Mouse (Mus musculus): ENCODE data around the gene Iqck.

Iqck gene

GRCm38 (mm10) chr7:118944884-118945283 lies 89.3 kb downstream of the Iqck start:
- no peak for DNase-seq (ENCODE audit: extremely low read depth, insufficient read length, low spot score)

DNA sequence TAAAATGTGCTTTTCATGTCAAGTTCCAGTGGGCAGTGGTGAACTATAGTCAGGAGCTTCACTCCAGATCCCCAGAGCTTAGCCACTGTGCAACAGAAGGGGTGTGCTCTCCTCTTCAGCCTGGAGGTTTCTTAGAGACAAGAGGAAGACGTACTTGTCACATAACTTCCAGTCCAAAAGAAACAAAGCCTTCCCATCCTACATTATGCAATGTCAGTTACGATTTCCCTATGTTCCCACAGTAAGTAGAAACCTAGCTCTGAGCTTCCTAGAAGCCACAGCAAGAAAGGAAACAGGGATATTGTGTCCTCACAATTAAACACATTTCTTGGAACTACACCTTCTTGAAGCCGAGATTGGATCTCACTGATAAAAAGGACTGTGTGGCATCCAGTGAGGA lies 91.7 kb downstream of the Iqck start:
- DNase-seq (ENCODE audit: extremely low read depth, insufficient read length, low spot score) = no peak

- no peak for DNase-seq (ENCODE audit: extremely low read depth, insufficient read length, low spot score)
These were observed 93.2 kb downstream of the Iqck start for GRCm38 (mm10) chr7:118948677-118949282.

DNA sequence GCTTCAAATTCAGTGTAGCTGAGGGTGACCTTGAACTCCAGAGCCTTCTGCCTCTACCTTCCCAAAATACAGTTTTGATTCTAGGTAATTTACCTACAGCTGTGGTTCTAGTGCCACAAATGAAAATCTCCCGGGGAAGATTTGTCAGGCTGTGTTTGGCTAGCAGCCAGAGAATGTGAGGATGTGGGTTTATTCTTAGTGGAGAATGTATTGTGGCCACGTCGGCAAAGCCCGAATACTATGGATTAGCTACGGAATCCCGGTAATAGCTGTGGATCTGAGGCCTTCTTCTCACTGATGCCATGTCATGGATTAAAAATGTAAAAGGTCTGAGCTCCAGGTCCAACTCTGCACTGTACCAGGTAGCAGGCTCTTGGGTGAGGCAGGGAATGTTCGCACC lies 94.2 kb downstream of the Iqck start:
- DNase-seq (ENCODE audit: extremely low read depth, insufficient read length, low spot score) = no peak

GRCm38 (mm10) chr7:118953626-118954282 lies 98.2 kb downstream of the Iqck start:
- no peak for DNase-seq (ENCODE audit: extremely low read depth, insufficient read length, low spot score)

- DNase-seq (ENCODE audit: extremely low read depth, insufficient read length, low spot score) = no peak
These were observed 99.4 kb downstream of the Iqck start for GRCm38 (mm10) chr7:118954968-118955367.

GRCm38 (mm10) chr7:118956616-118957246 lies 101.2 kb downstream of the Iqck start:
- no peak for DNase-seq (ENCODE audit: extremely low read depth, insufficient read length, low spot score)

GRCm38 (mm10) chr7:118959209-118959608 lies 103.7 kb downstream of the Iqck start:
- DNase-seq (ENCODE audit: extremely low read depth, insufficient read length, low spot score) = no peak

- no peak for DNase-seq (ENCODE audit: extremely low read depth, insufficient read length, low spot score)
These were observed 109.2 kb downstream of the Iqck start for GRCm38 (mm10) chr7:118964777-118965176.

GRCm38 (mm10) chr7:118965198-118965597 lies 109.6 kb downstream of the Iqck start:
- DNase-seq (ENCODE audit: extremely low read depth, insufficient read length, low spot score) = no peak

GRCm38 (mm10) chr7:118968870-118969269 lies 113.3 kb downstream of the Iqck start:
- no peak for DNase-seq (ENCODE audit: extremely low read depth, insufficient read length, low spot score)

DNA sequence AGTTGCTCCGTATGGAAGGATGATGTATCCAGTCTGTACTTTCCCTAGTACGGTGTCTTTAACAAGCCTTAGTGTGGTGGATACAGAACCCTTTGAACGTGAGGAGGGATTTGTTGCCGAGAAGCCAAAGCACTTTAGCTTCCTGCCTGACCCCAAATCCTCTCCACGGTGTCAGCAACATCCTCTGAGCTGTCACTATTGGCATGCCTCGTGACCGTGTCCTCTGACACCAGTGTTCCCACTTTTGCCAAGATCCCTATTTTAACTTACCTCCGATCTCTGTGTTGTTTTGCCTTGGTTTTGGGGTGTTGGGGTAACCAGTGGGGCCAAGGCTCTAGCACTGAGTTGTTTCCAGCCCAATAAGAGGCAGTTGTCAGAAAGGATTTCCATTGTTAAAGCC lies 115.9 kb downstream of the Iqck start:
- DNase-seq (ENCODE audit: extremely low read depth, insufficient read length, low spot score) = no peak

DNA sequence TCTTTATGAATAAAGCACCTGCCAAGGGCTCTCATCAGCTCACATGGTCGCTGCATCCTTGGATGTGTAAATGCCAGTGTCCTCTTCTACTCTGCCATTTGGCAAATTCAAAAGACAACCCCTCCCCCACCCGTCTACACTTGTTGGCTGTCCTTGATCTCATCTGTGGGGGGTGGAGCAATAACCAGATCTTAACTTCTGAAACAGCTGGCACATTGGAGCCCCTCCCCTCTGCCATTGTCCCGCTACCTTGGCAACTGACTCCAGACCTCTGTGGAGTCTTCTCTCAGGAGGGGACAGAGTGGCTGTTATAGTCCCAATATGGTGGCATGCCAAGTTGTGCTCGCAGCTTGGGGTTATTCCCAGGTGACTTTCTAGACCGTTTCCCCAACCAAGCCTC lies 116.8 kb downstream of the Iqck start:
- no peak for DNase-seq (ENCODE audit: extremely low read depth, insufficient read length, low spot score)

GRCm38 (mm10) chr7:118973377-118973776 lies 117.8 kb downstream of the Iqck start:
- DNase-seq (ENCODE audit: extremely low read depth, insufficient read length, low spot score) = no peak

DNA sequence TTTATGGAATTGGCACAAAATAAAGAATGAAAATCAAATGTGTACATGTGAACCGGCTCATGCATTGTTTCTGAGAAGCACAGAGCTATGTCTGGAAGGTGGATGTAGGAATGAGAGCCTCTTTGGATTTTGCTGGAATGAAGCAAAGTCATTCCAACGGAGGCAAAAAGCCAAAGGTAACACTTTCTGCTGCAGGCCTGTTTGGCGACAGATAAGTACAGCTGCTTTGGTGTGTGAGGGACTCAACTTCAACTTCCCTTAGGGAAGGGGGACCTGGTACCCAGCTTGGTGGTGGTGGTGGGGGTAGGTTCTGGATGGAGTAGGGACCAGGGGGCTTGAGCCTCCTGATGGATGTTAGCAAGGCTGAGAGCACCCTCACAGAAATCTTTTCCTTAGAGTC lies 120.3 kb downstream of the Iqck start:
- no peak for DNase-seq (ENCODE audit: extremely low read depth, insufficient read length, low spot score)

DNA sequence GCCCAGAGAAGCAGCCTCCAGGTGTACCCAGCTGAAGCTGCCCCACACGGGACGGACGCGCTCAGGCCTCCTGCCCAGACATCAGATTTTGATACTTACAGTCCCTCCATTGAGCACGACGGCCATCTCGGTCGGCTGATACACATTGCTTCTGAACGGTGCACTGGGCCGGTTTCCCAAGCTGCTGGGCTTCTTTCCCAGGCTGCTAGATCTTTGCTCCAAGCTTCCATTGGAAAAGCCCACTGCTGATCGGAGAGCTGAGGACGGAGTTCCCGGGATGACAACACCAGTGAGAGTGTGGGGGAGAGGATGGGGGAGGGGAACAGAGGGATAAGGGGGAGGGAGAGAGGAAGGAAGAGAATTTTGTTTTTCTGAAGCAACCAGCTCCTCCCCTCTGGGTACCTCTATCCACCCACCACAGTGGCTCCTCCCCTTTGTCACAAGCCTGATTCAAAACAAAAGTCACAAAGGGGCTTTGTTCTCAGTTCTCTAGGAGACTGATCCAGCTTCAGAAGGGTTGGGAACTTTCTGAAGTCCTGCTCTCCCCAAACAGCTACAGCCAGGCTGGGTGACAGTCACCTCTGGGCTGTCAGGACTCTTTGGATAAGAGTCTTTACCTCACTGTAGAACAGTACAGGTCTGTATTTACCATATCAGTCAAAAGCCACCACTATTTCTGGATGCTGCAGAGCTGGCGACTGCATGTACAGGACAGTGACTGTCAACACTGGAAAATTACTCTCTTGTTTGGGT lies 121.0 kb downstream of the Iqck start:
- DNase-seq (ENCODE audit: extremely low read depth, insufficient read length, low spot score) = no peak

- no peak for DNase-seq (ENCODE audit: extremely low read depth, insufficient read length, low spot score)
These were observed 121.6 kb downstream of the Iqck start for GRCm38 (mm10) chr7:118977167-118977543.

GRCm38 (mm10) chr7:118979121-118979520 lies 123.6 kb downstream of the Iqck start:
- DNase-seq (ENCODE audit: extremely low read depth, insufficient read length, low spot score) = no peak

DNA sequence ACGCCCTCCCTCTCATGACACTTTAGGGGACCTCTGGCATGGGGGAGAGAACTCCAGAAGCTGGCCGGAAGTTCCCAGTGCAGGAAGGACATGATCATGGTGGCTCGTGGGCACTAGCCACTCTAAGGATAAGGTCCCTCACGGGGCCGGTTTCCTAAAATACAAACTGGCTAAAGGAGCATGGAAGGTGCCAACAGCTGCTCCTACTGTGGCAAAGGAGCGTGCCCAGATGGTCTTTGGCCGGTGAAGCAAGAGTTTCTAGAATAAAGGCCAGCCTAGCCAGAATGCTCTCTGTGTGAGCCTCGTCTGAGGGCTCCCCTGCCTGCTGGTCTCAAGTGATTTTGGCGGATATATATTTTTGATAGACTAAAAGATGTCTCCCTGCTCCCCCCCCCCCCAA lies 124.2 kb downstream of the Iqck start:
- no peak for DNase-seq (ENCODE audit: extremely low read depth, insufficient read length, low spot score)

DNA sequence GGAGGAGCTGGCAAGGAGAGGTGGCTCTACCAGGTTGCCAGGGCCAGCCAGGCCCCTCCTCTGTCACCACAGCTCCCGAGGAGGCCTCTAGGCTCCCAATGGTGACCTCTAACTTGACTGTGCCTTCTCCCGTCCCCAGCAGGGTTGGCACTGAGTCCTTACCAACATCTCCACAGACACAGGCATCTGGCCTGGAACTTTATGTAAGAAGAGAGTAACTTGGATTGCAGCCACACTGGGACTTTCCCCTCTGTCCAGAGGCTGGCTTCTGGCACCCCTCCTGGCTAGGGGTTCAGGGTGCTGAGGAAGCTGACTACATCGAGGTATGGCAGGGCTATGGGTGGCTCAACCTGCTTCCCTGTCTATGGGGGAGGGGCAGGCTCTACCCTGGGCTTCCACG lies 125.8 kb downstream of the Iqck start:
- DNase-seq (ENCODE audit: extremely low read depth, insufficient read length, low spot score) = peak; percentile 51

- no peak for DNase-seq (ENCODE audit: extremely low read depth, insufficient read length, low spot score)
These were observed 126.3 kb downstream of the Iqck start for GRCm38 (mm10) chr7:118981831-118982230.

DNA sequence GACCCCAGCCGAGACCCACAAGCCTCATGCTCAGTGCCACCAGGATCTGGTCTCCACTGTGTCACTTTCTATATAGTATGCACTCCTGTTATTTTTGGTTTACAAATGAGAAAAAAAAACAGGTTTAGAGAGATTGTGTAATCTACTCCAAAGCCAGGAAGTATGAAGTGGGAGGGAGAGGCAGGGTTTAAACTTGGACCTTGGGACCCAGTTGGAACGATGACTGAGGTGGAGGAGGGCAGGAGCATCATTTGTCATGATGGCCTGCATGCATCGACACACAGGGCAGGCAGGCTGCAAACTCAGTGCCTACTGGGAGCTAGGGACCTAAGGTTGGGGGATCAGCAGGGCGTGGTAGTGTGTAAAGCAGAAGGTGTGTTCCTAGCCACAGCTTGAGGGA lies 127.0 kb downstream of the Iqck start:
- no peak for DNase-seq (ENCODE audit: extremely low read depth, insufficient read length, low spot score)

Data from 3134 (cell line).